Mouse (Mus musculus) gastrocnemius, adult 2 months (tissue): ENCODE measurements around the gene Slc40a1. TPM values are rescaled to one million over a fixed set of nuclear protein-coding genes. Genes with fewer than 3 reads are reported as not detected.

Experiments used
- DNase-seq: peaks from one replicate; pipeline ENCODE4 v3.0.0; 2022
- H3K27ac ChIP-seq: fragments of 200-600 bp; 2 replicates; pipeline ENCODE4 v1.8.1; 2022; ENCODE audit warnings: mild to moderate bottlenecking
- H3K4me3 ChIP-seq: fragments of 200-600 bp; 2 replicates; pipeline ENCODE4 v1.8.1; 2022; ENCODE audit warnings: mild to moderate bottlenecking, moderate library complexity
- CTCF ChIP-seq: fragments of 200-600 bp; IDR thresholded peaks from 2 replicates; pipeline ENCODE4 v1.8.1; 2022; ENCODE audit warnings: antibody characterized with exemption, mild to moderate bottlenecking, moderate library complexity
- intact Hi-C: fragments of 180-260 bp; cut with DNase I; formaldehyde crosslinking; loops from one replicate; pipeline ENCODE4 v1.15.1; 2025
- total RNA-seq, 2 experiments: library from RNA; stranded (reverse); gene quantifications; 2 replicates each; pipeline ENCODE4 v1.2.3; 2021

Slc40a1 gene
- total RNA-seq, 2 experiments from 2014 or later = 21.3 to 26.3 TPM

- Histone ChIP-seq H3K27ac (no peak overlapping the region), H3K4me3 (no peak overlapping the region)
- DNase-seq = no peak
- intact Hi-C loops = no loop called here
- no peak for TF ChIP-seq CTCF
Observed at GRCm38 (mm10) chr1:45917136-45917803, 9.1 kb downstream of the Slc40a1 start.

DNA sequence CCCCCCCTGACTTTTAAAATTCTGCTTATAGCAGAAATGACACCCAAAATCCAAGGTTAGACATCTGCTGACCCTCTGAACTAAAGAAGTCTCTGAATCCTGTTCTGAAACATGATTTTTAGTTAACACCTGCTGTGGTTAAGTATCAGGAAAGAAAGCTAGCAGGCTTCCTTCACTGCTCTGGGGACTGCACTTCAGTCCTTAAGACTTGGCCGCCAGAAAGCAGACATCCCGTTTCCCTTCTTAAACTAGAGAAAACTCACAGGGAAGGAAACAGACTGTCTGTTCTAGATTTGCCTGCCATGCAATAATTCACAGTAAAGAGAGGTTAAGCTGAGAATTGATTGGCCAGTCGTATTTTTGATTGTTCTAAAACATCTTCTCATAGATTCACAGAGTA is 10.1 kb downstream of the Slc40a1 start:
- Histone ChIP-seq H3K4me3 (no peak overlapping the region), H3K27ac (no peak overlapping the region)
- no peak for DNase-seq
- intact Hi-C loops = no loop called here
- no peak for TF ChIP-seq CTCF

- Histone ChIP-seq H3K4me3 (no peak overlapping the region), H3K27ac (no peak overlapping the region)
- no peak for TF ChIP-seq CTCF
- no peak for DNase-seq
- intact Hi-C loops = no loop called here
Observed at GRCm38 (mm10) chr1:45914236-45914635, 12.1 kb downstream of the Slc40a1 start.

DNA sequence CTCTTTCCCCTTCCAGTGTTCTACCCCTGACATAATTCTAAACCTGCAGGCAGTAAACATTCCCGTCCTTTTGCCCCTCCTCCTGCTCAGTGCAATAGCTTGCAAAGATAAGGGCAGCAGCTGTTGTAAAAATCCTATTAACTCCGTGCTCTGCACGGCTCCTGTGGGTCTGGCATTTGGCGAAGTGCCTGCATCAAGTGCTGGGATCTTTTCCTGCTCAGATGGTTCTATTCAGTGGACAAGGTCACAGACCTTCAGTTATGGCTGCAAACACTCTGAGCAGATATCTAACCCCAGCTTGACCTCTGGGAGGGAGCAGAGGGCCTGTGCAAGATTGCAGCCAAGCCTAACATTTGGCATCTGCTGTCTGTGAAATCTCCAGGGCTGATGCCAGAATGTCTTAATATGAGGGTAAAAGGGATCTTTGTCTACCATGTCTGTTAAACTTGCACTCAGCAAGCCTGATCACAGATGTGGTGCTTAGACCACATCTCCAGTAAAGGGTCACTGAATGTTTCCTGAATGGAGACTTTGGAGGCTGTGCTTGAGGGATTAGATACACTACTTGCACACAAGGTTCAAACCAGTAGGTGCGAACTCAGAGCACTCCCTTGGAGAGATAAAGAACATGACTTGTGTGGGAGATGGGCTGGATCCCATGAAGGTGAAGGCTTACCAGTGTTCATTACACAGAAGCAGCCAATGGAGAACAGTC is 21.1 kb downstream of the Slc40a1 start:
- TF ChIP-seq CTCF = no peak

DNA sequence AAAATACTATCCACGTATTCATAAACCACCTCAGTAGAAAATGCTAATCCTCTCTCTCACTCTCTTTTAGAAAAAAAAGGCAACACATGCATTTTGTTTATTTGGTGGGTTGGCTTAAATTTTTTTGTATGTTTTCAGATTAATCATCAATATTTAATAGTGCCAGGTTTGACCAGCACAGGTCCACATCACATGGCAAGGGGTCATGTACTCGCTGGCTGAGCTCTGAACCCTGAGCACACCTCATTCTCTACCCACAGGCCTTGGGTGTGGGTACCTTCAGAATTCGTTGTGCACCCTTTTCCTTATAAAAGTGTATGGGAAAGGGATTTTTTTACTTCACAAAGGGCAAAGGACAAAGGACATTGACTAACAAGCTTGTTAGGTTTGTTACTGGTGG is 22.2 kb downstream of the Slc40a1 start:
- no peak for DNase-seq
- H3K4me3 ChIP-seq = no peak overlapping the region
- H3K27ac ChIP-seq = no peak overlapping the region
- intact Hi-C loops = no loop called here
- no peak for TF ChIP-seq CTCF

More for the DNA sequence above, 21.1 kb downstream of the Slc40a1 start:
- H3K4me3 ChIP-seq = no peak overlapping the region
- intact Hi-C loops = no loop called here
- H3K27ac ChIP-seq = no peak overlapping the region
- DNase-seq = peak; percentile 19

DNA sequence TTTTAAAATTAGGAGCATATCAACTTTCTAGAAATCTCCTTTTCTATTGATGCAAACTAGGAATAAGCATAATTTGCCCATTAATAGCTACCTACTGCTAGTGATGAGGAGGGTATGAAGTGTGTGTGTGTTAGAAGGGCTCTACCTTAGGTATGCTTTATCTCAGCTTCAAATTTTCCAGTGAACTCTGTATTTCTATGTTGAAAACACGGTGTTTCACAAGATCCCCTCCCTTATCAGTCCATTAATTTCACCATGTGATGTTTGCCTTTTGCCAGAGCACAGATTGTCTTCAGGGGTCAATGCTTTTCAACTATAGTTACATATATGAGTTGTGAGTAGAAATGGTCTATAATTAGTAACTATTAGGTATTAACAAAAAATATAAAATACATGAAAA is 28.3 kb downstream of the Slc40a1 start:
- intact Hi-C loops = no loop called here
- DNase-seq = no peak
- Histone ChIP-seq H3K27ac (no peak overlapping the region), H3K4me3 (no peak overlapping the region)
- TF ChIP-seq CTCF = no peak

DNA sequence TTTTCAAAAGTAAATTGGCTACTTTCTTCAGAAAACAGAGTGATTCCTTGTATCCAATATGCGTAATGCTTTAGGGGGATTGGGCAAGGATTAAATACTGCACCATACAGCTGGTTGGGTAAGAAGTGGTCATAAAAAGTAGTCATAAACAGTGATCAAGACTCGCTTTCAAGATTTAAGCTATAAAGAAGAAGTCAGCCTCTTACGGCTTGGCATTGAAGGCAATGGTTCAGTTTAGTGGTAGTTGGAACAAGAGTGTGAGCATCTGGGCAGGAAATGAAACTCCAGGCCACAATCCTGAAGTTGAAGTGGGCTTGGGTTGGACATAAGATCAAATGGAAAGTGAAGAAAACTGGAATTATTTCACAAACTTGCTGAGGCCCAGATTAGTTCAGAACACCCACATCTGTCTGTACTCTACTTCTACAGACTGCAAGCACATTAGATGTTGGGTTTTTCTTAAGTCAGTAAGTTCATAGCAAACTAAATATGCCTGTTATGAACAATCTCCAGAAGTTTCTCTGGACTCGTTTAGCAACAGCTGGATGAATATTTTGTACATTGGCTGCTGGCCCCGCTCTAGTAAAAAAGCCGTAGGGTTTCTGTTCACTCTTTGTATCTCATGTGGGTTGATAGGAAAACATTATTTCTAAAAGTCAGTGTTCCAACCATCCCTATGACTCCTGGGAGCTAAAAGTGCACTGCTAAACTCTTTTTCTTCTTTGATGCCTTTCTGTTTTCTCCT is 32.0 kb downstream of the Slc40a1 start:
- intact Hi-C loops = no loop called here
- Histone ChIP-seq H3K4me3 (no peak overlapping the region), H3K27ac (peak overlapping the region; percentile 4; the same call in 1 of the 2 replicates)
- no peak for TF ChIP-seq CTCF
- peak; percentile 29 for DNase-seq

- no peak for DNase-seq
- no peak for TF ChIP-seq CTCF
- Histone ChIP-seq H3K4me3 (no peak overlapping the region), H3K27ac (no peak overlapping the region)
- intact Hi-C loops = no loop called here
Observed at GRCm38 (mm10) chr1:45891986-45892385, 34.3 kb downstream of the Slc40a1 start.

GRCm38 (mm10) chr1:45890173-45890572 is 36.1 kb downstream of the Slc40a1 start, which contains the start of gene Gm5269:
Gene Gm5269 (minus strand): TSS chr1:45890273.
- DNase-seq = no peak
- no peak for TF ChIP-seq CTCF
- Histone ChIP-seq H3K4me3 (no peak within 1 kb of the TSS), H3K27ac (no peak within 1 kb of the TSS)
- intact Hi-C loops = no loop called here

DNA sequence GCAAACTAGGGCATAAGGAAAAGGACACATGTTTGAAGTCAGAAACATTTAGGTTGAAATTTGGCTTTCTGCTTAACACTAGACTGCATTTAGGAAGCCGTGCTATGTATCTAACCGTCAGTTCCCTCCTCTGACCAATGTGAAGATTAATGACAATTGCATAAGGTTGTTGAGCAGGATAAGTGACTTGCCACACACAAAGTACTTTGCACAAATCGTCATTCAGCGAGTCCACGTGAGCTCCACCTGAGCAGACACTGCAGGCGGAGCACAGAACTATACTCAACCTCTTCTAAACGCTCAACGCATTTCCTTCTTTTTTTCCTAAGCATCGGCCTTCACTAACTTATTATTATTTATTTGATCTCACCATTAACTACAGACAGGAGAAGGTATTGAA is 39.5 kb downstream of the Slc40a1 start:
- H3K27ac ChIP-seq = no peak overlapping the region
- no peak for TF ChIP-seq CTCF
- DNase-seq = no peak
- intact Hi-C loops = no loop called here
- H3K4me3 ChIP-seq = no peak overlapping the region

- no peak overlapping the region for H3K4me3 ChIP-seq
- TF ChIP-seq CTCF = no peak
- intact Hi-C loops = no loop called here
Observed at GRCm38 (mm10) chr1:45883378-45883777, 42.9 kb downstream of the Slc40a1 start.

DNA sequence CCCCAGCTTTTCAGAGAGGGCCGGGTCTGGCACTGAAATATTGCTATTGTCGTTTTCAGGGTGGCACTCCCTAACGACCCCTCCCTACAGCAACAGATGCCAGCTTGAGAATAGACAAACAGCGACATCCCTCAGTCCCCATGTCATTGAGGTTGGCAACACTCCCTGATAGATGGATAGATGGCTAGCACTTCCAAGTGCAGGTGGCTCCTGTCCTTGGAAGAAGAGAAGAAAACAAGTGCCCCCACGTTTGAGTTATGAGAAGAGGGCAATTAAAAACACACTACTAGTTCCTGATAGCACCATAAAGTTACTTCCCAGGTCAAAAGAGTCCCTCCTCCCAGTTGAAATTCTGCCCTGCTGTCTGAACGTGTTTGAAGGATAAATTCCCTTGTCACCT is 44.2 kb downstream of the Slc40a1 start:
- no peak overlapping the region for H3K27ac ChIP-seq
- intact Hi-C loops = no loop called here
- no peak for DNase-seq
- no peak overlapping the region for H3K4me3 ChIP-seq
- TF ChIP-seq CTCF = no peak

More at GRCm38 (mm10) chr1:45883378-45883777, 42.9 kb downstream of the Slc40a1 start:
- no peak overlapping the region for H3K27ac ChIP-seq
- DNase-seq = no peak

GRCm38 (mm10) chr1:45881228-45881832 is 45.0 kb downstream of the Slc40a1 start:
- no peak overlapping the region for H3K4me3 ChIP-seq
- no peak overlapping the region for H3K27ac ChIP-seq
- intact Hi-C loops = no loop called here
- no peak for DNase-seq
- no peak for TF ChIP-seq CTCF
